Mouse (Mus musculus) heart, postnatal 14 days (tissue): Measurements from ENCODE around the gene Ppia. TPM values are rescaled to one million over a fixed set of nuclear protein-coding genes. Genes with fewer than 3 reads are reported as not detected.
"Not testable (repeated sequence)": the region's sequence is repeated elsewhere in the genome, so short reads cannot be mapped to it uniquely, and the experiment has no call there.

Experiments
- DNase-seq, 2 experiments: peaks; one replicate each; pipeline ENCODE4 v3.0.0; 2021 to 2022
- intact Hi-C: fragments of 180-260 bp; cut with DNase I; formaldehyde crosslinking; loops from one replicate; pipeline ENCODE4 v1.15.1; 2025
- total RNA-seq, 2 experiments: library from RNA; stranded (reverse); gene quantifications; 2 replicates each; pipeline ENCODE4 v1.2.3; 2021

Ppia gene
- total RNA-seq, 2 experiments from 2014 or later: 500 to 603 TPM

GRCm38 (mm10) chr11:6402515-6403510, 12.4 kb upstream of the Ppia start:
- peak; percentile 74 to 83 for DNase-seq
- intact Hi-C loops: no loop called here

DNA sequence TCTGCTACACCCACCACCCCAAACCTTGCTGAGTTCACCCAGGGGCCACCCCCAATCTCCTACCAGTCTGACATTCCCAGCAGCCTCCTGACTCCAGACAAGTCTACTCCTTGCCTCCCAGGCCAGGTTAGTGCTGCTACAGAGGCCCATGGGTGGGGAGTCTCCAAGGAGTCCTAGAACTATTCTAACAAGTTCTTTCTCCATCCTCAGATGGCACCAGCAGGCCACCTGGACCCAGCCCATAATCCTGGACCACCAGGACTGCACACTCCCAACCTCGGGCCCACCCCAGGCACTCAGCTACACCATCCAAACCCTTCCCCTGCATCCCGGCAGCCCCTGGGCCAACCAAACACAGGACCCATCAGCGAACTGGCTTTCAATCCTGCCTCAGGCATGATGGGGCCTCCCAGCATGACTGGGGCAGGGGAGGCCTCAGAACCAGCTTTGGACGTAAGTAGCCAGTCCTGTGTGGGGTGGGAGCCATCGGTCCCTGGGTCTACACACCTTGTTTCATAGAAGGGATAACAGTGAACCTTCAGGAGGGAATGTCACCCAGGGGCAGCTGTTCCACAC, 11.3 kb upstream of the Ppia start:
- DNase-seq: no peak
- intact Hi-C loops: no loop called here

GRCm38 (mm10) chr11:6404699-6405566, 10.3 kb upstream of the Ppia start:
- peak; percentile 49 to 75 for DNase-seq
- intact Hi-C loops: no loop called here

DNA sequence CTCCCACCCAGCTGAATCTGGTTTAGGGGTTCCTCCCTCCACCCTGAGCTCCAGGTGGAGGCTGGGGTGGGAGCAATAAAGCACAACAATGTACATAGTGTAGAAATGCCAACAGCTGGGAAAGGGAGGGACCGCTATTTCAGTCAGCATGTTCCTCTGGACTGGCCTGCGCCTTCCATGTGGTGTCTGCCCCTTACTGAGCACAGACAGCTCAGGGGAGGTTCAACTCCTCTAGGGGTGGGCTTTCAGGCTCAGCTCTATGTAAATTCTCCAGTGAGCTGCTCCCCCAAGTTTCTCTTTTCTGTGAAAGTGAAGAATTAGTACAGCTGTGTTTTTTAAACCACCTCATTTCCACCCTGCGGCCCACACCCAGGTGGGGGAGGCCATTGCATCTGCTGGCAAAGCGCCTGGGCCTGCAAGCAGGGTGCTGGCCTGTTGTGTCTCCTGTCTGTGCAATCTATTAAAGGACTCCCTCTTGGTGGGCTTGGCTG, 9.6 kb upstream of the Ppia start:
- DNase-seq: peak; percentile 60 to 73
- intact Hi-C loops: no loop called here

DNA sequence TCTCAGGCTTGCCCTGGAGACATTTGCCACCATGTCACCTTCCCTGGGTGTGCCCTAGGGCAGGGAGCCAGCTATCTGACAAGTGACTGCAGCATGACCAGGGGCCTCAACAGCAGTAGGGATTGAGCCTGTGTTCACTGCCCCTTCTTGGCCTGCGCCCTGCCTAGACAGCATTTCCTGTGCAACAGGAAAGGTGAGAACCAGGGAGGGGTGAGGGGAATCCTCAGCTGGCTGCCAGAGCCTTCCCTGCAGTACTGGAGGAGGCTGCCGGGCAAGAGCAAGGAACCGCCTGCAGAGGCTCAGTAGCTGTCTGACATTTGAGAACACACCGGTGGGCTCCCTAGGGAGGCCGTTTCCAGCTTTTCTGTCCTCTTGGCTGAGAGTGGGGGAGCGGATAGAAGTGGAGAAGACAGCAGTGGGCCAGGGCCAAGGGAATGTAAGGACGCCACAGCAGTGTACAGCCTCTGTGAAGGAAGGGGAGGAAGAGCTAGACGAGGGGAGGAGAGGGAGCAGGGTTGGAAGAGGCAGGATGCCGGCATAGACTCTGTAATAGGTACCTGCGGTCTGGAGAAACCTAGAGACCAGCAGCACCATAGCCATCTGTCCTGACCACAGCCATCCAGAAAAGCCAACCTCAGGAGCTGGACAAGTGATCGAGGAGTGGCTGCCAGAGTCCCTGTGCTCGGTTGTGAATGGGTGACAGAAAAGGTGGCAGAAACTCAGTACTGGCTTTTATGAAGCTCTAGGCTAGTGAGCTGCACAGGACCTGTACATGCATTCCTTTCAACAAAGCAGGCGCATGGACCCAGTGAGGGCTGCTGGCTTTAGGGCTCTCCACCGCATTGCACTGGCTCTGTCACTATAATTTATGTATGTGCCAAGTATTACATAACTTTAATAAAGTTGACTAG, 8.7 kb upstream of the Ppia start:
- intact Hi-C loops: no loop called here
- peak; percentile 72 to 76 for DNase-seq

DNA sequence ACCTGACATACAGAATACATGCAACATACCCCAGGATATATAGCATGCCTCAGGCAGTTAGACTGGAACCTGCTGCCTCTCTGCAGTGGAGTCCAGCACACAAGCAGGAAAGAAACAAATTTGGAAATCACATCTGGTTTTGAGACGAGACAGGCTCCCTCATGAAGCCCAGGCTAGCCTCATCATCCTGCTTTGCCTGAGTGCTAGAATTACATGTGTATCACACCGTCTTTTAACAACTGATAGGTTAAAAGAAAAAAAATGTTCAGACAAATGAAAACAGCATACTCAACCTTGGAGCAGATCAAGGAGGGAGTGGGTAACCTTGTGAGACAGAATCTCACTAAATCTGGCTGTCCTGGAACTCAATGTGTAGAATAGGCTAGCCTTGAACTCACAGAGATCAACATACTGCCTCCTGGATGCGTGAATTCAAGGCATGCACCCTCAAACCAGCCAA, 8.1 kb upstream of the Ppia start:
- DNase-seq: no peak
- intact Hi-C loops: no loop called here

- intact Hi-C loops: loop anchor here (2.0 kb wide), 1 partner anchor 43 kb away; no protein-coding TSS in a partner anchor
- DNase-seq: no peak
These were observed 5.1 kb upstream of the Ppia start for GRCm38 (mm10) chr11:6410050-6410602.

- intact Hi-C loops: loop anchor here (2.0 kb wide), 1 partner anchor 44 kb away; no protein-coding TSS in a partner anchor
- DNase-seq: not testable (repeated sequence)
These were observed 4.5 kb upstream of the Ppia start for GRCm38 (mm10) chr11:6410755-6411154.

DNA sequence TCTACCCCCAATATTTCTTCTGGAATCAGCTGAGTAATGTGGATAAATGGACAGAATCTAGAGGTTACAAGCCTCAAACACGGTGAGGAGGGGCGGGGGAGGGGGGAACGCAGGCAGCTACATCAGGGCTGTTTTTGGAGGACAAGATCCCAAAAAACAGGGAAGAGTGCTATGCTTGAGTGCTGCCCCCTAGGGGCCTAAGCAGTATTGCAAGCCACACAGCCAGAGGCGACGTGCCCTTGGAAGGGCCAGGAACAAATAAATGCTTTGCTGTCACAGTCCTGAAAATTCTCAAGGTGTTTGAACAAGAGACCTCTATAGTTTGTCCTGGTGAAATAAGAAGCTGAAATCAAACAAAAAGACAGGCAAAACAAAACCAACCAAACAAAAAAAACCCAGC, 3.6 kb upstream of the Ppia start:
- peak; percentile 87 to 93 for DNase-seq
- intact Hi-C loops: loop anchor here (2.0 kb wide), 1 partner anchor 45 kb away; no protein-coding TSS in a partner anchor

DNA sequence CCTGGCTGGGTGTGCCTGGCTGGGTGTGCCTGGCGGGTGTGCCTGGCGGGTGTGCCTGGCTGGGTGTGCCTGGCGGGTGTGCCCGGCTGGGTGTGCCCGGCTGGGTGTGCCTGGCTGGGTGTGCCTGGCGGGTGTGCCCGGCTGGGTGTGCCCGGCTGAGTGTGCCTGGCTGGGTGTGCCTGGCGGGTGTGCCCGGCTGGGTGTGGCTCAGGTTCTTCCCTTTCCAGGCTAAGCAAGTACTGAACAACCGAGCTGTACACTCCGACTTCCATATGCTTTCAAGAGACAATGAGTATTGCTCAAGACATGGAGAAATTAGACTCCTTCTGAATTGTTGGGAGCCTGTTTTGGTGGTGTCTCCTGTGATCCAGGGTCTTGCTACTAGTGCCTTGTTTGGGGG, 2.0 kb upstream of the Ppia start:
- no peak for DNase-seq
- intact Hi-C loops: no loop called here

DNA sequence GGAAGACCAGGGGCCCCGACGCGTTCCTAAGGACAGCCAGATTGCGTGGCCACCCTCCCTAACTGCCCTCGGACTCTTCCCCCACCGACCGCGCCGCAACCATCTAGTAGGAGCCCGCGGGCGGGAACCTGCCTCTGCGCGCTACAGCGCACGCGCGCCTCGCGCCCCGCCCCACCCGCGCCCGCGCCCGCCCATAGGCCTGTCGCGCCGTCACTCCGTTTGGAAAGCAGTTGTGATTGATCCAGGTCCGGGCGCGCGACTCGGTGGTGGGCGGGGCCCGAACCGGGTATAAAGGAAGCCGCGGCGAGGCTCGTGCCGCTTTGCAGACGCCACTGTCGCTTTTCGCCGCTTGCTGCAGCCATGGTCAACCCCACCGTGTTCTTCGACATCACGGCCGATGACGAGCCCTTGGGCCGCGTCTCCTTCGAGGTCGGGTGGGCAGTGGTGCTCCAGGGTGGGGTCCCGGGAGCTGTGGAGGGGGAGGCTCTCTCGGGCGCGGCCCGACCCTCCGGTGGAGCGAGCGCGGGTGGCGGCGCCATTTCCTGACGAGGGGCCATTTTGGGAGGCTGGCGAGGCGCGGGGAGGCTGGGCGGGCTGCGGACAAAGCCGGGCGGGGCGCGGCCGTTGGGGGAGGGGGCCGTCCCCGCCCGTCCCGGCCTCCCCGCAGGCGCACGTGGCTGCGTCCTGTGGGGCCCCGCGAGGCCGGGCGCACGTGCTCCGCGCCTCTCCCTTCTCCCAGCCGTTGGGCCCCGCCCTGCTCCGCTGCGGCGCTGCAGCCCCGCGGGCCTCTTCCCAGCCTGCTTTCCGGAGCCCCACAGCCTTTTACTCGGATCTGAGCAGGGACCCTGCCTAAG, 535 bp downstream of the Ppia start:
- intact Hi-C loops: no loop called here
- peak; percentile 99 for DNase-seq

GRCm38 (mm10) chr11:6416405-6417034, 1.3 kb downstream of the Ppia start:
- peak; percentile 77 to 82 for DNase-seq
- intact Hi-C loops: no loop called here

DNA sequence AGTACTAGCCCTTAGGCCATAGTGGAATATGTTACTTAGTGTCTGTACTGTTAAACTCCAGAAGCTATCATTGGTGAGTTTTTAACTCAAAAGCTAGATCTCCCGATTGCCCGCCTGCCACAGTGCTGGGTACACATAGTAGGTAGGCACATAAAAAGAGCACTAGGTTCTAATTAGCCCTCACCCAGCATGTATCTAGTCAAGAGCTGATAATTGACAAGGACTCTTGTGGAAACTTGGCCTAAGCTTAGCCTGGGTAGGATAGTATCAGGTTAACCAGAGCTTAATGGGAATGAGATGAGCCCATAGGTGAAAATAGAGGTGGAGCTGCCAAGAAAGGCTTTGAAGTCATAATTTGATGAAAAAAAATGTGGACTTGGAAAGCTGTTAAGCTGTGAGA, 1.8 kb downstream of the Ppia start:
- no peak for DNase-seq
- intact Hi-C loops: no loop called here

DNA sequence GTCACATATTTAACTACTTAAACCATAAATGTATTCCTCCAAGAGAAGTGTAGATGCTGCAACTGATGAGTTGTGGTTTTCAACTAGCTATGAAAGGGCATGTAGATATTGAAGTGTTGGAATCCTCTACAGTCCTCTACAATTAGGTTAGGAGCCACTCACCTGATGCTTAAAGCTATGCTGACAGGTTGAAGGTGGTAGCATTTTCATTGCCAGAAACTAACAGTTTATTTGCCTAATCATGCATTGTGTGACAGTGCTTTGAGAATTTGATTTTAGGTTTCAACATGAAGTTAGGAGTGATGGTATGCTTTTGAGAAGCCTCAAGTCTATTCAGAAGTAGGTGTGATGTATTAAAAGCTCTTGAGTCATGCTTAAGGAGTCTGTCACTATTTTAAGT, 2.2 kb downstream of the Ppia start:
- no peak for DNase-seq
- intact Hi-C loops: no loop called here

GRCm38 (mm10) chr11:6418751-6419150, 3.5 kb downstream of the Ppia start:
- intact Hi-C loops: no loop called here
- no peak for DNase-seq

GRCm38 (mm10) chr11:6419156-6419555, 3.9 kb downstream of the Ppia start:
- DNase-seq, intact Hi-C loops: not testable (repeated sequence)

- intact Hi-C loops: no loop called here
- DNase-seq: no peak
These were observed 5.0 kb downstream of the Ppia start for GRCm38 (mm10) chr11:6420283-6420703.
